Mouse (Mus musculus) megakaryocyte, embryonic 14.5 days (primary cell): ENCODE data around the gene Cpt2. TPM values are rescaled to one million over a fixed set of nuclear protein-coding genes. Genes with fewer than 3 reads are reported as not detected.
A peak's percentile ranks its signal among the peaks of the same experiment; 100 is the strongest.

Source experiments
- H3K27me3 ChIP-seq: replicated peaks from 2 replicates; pipeline ENCODE3; 2012; ENCODE audit warnings: inconsistent platforms
- H3K36me3 ChIP-seq: replicated peaks from 2 replicates; pipeline ENCODE3; 2012; ENCODE audit warnings: low read length, inconsistent platforms, mixed read lengths
- H3K4me1 ChIP-seq: 2 replicates; pipeline ENCODE4 v1.6.1; 2012; ENCODE audit warnings: inconsistent platforms
- H3K4me3 ChIP-seq: replicated peaks from 2 replicates; pipeline ENCODE3; 2012; ENCODE audit warnings: moderate library complexity, mild to moderate bottlenecking, inconsistent platforms
- H3K9me3 ChIP-seq: 2 replicates; pipeline ENCODE4 v1.6.1; 2012; ENCODE audit warnings: inconsistent platforms
- FLI1 ChIP-seq: IDR thresholded peaks from 2 replicates; pipeline ENCODE4 v1.6.1; 2012; ENCODE audit warnings: low read length, inconsistent platforms, mixed read lengths
- GATA1 ChIP-seq: IDR thresholded peaks from 3 replicates; pipeline ENCODE4 v1.6.1; 2012; ENCODE audit warnings: mixed read lengths, low read length, inconsistent platforms, borderline replicate concordance
- polyA plus RNA-seq: library from polyadenylated mRNA; stranded (reverse); fragments of >175 nt; gene quantifications from 2 replicates; pipeline ENCODE4 v1.2.3, GENCODE M21; 2012; ENCODE audit warnings: low replicate concordance; ENCODE audit not compliant: insufficient read depth

Cpt2 gene
- polyA plus RNA-seq, 1 experiment: 74.4 TPM

GRCm38 (mm10) chr4:107889385-107889730, 34.1 kb downstream of the Cpt2 start:
- TF ChIP-seq FLI1 (no peak), GATA1 (no peak)
- Histone ChIP-seq H3K36me3 (peaks cover 69% of the 10 kb centered on the region), H3K27me3 (no peaks in the 10 kb centered on the region)

DNA sequence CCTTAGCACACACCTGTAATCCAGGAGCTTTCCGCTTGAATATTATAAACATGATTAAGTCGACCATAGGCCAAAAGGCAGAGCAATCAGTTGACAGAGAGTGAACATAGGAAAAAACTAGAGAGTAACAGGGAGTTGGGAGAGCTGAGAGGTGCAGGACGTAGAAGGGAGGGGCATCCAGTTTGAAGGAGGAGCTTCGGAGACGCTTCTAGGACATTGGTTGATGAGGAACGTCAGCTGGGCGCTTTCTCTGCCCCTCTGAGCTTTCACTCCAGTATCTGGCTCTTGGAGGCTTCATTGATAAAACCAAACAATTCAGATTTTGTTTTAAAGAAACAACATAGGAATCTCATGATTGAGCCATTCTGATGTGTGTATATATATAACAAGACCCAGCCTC, 37.0 kb downstream of the Cpt2 start:
- peaks cover 32% of the 10 kb centered on the region for H3K4me1 ChIP-seq
- H3K4me3 ChIP-seq: no peak overlapping the region
- H3K27me3 ChIP-seq: no peaks in the 10 kb centered on the region
- H3K36me3 ChIP-seq: peaks cover 70% of the 10 kb centered on the region
- H3K9me3 ChIP-seq: no peaks in the 10 kb centered on the region
- TF ChIP-seq FLI1 (no peak), GATA1 (no peak)

More at GRCm38 (mm10) chr4:107889385-107889730, 34.1 kb downstream of the Cpt2 start:
- Histone ChIP-seq H3K9me3 (no peaks in the 10 kb centered on the region), H3K4me3 (peak overlapping the region; percentile 97), H3K4me1 (peaks cover 47% of the 10 kb centered on the region)

DNA sequence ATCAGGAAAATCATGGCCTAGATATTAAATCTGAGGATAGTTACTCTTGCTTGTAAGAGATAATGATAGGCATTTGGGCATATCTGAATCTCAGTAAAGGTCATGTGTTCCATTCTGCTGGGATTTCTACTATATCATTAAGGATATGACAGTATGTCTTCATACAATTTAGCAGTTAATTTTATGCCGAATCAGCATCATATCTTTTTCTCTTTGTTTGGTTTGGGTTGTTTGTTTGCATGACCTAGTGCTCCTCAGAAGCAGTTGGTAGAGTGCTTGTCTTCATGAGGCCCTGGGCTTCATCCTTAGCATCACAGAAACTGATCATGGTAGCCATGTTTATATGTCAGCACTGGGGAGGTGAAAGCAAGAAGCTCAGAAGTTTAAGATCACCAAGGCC, 41.8 kb downstream of the Cpt2 start:
- Histone ChIP-seq H3K4me3 (no peak overlapping the region), H3K36me3 (peaks cover 56% of the 10 kb centered on the region), H3K9me3 (no peaks in the 10 kb centered on the region), H3K4me1 (peaks cover 26% of the 10 kb centered on the region), H3K27me3 (no peaks in the 10 kb centered on the region)
- no peak for TF ChIP-seq GATA1
- no peak for TF ChIP-seq FLI1

GRCm38 (mm10) chr4:107879254-107880050, 44.0 kb downstream of the Cpt2 start, which contains the start of gene Magoh:
TSS of gene Magoh (plus strand) at chr4:107879755.
- Histone ChIP-seq H3K4me1 (peaks cover 42% of the 10 kb centered on the region), H3K36me3 (peaks cover 41% of the 10 kb centered on the region), H3K4me3 (peak within 1 kb of the TSS; percentile 99), H3K9me3 (no peaks in the 10 kb centered on the region), H3K27me3 (no peaks in the 10 kb centered on the region)
- TF ChIP-seq FLI1 (no peak), GATA1 (no peak)

GRCm38 (mm10) chr4:107864866-107865265, 58.5 kb downstream of the Cpt2 start:
- Histone ChIP-seq H3K9me3 (no peaks in the 10 kb centered on the region), H3K36me3 (peaks cover 91% of the 10 kb centered on the region)
- no peak for TF ChIP-seq FLI1
- no peak for TF ChIP-seq GATA1

GRCm38 (mm10) chr4:107858995-107859394, 64.4 kb downstream of the Cpt2 start:
- TF ChIP-seq GATA1 (no peak), FLI1 (no peak)
- peaks cover 5% of the 10 kb centered on the region; the same call in 1 of the 2 replicates for H3K4me1 ChIP-seq
- H3K36me3 ChIP-seq: peaks cover 98% of the 10 kb centered on the region
- no peaks in the 10 kb centered on the region for H3K9me3 ChIP-seq
- no peak overlapping the region for H3K4me3 ChIP-seq
- H3K27me3 ChIP-seq: no peaks in the 10 kb centered on the region

More at GRCm38 (mm10) chr4:107864866-107865265, 58.5 kb downstream of the Cpt2 start:
- Histone ChIP-seq H3K4me3 (no peak overlapping the region), H3K4me1 (peaks cover 9% of the 10 kb centered on the region; the same call in 1 of the 2 replicates), H3K27me3 (no peaks in the 10 kb centered on the region)

DNA sequence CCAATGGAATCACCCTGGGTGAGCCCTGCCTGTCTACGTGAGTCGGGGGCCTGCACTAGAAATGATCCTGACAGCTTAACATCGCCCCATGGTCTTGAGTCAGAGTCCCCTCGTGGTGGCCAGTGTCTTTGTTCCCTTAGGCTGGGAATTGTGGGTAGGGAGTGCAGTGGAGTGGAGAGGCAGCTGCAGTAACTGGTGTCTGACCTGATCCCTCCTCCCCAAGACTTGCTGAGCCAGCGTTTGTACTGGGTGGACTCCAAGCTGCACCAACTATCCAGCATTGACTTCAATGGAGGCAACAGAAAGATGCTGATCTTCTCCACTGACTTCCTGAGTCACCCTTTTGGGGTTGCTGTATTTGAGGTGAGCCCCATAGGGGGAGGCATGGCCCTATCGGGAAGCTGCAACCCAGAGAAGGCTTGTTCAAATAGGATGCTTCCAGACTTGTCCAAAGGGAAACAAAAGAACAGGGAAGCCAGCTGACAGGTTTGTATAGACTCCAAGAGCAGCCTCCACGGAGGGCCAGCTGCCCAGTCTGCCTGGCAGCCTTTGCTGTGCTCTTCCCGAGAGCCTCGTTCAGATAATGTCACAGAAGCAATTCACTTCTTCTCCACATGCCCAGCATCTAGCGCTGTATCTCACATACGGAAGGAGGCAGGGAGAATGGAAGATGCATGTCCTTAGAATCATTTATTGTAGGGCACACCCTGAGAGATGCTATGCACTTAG, 66.3 kb downstream of the Cpt2 start:
- Histone ChIP-seq H3K4me1 (peaks cover 5% of the 10 kb centered on the region; the same call in 1 of the 2 replicates), H3K9me3 (no peaks in the 10 kb centered on the region), H3K36me3 (peaks cover 99% of the 10 kb centered on the region), H3K4me3 (no peak overlapping the region), H3K27me3 (no peaks in the 10 kb centered on the region)
- TF ChIP-seq FLI1 (no peak), GATA1 (no peak)

Other genes starting within 250 kb of the Cpt2 start
- gene Dmrtb1, start 239.4 kb downstream of the Cpt2 start, polyA plus RNA-seq: not detected in 2 replicates
- 14.7 and 29.4 TPM in 2 replicates for gene Lrp8, start 121.3 kb downstream of the Cpt2 start, polyA plus RNA-seq
- 3.4 TPM in 1 of 2 replicates, not detected in the other for gene Magoh, start 43.9 kb downstream of the Cpt2 start, polyA plus RNA-seq
- 1.9 and 5.6 TPM in 2 replicates for gene 0610037L13Rik, start 33.8 kb downstream of the Cpt2 start, polyA plus RNA-seq
- not detected in 2 replicates for gene Slc1a7, start 44.7 kb upstream of the Cpt2 start, polyA plus RNA-seq
- gene Podn, start 172.8 kb upstream of the Cpt2 start, polyA plus RNA-seq: not detected in 2 replicates
- 13.2 and 34.1 TPM in 2 replicates for gene Scp2, start 221.4 kb upstream of the Cpt2 start, polyA plus RNA-seq
- 2.1 TPM in 1 of 2 replicates, not detected in the other for gene Echdc2, start 241.8 kb upstream of the Cpt2 start, polyA plus RNA-seq